Mouse (Mus musculus) cerebellum, adult 2 months (tissue): ENCODE results near the gene Phf11a.
"Not testable (repeated sequence)": the region's sequence is repeated elsewhere in the genome, so short reads cannot be mapped to it uniquely, and the experiment has no call there.

Experiments
- CTCF ChIP-seq: fragments of 200-500 bp; IDR thresholded peaks from 2 replicates; pipeline ENCODE4 v1.5.1; 2011; ENCODE audit warnings: low read depth, mild to moderate bottlenecking, control low read depth, low read length, moderate library complexity, borderline replicate concordance; ENCODE audit not compliant: insufficient read depth
- POLR2A ChIP-seq: fragments of 200-500 bp; IDR thresholded peaks from 2 replicates; pipeline ENCODE4 v1.6.1; 2011; ENCODE audit warnings: low read length, control low read depth, borderline replicate concordance; ENCODE audit not compliant: insufficient read depth

DNA sequence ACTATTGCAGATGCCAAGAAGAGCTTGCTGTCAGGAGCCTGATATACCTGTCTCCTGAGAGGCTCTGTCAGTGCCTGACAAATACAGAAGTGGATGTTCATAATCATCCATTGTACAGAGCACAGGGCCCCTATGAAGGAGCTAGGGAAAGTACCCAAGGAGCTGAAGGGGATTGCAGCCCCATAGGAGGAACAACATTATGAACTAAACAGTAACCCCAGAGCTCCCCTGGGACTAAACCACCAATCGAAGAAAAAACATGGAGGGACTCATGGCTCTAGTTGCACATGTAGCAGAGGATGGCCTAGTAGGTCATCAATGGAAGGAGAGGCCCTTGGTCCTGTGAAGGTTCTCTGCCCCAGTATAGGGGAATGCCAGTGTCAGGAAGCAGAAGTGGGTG, 41.5 kb downstream of the Phf11a start:
- TF ChIP-seq POLR2A, CTCF: not testable (repeated sequence)
